ENCODE assay signal across 41 mouse cellular contexts in genomic region chr12:87856067-87856466, GRCm38 (mm10). TPM values are rescaled to one million over a fixed set of nuclear protein-coding genes. Genes with fewer than 3 reads are reported as not detected.
"Had no signal": no experiment of that assay in that cellular context is flagged by ENCODE, and none has a peak within 500 bp of the region (broad histone marks: within the 10 kb centered on the region; RNA-seq: fewer than 3 reads in every experiment).

No protein-coding gene starts in this region.

RNA-seq across cellular contexts. Expression of gene Gm2001, which starts 13.9 kb away (rescaled TPM):
- total RNA-seq: heart, postnatal 10 days; heart, postnatal 14 days; heart, postnatal 25 days; heart, postnatal 36 days; heart, postnatal 4 days; hematopoietic stem cell, adult 5-6 weeks; hindbrain, postnatal 0 days; layer of hippocampus, adult 18-20 months; layer of hippocampus, adult 2 months; layer of hippocampus, adult 8-10 months; layer of hippocampus, postnatal 10 days; layer of hippocampus, postnatal 14 days; layer of hippocampus, postnatal 25 days; layer of hippocampus, postnatal 36 days; left cerebral cortex, adult 18-20 months; left cerebral cortex, adult 2 months had no signal
- polyA plus RNA-seq: heart, embryonic 11.5 days; heart, embryonic 12.5 days; heart, embryonic 13.5 days; heart, embryonic 14.5 days; heart, embryonic 15.5 days; heart, embryonic 16.5 days; heart, postnatal 0 days; hindbrain, embryonic 10.5 days; hindbrain, embryonic 11.5 days; hindbrain, embryonic 12.5 days; hindbrain, embryonic 13.5 days; hindbrain, embryonic 14.5 days; hindbrain, embryonic 15.5 days; hindbrain, embryonic 16.5 days; hindbrain, postnatal 0 days; inflammation-experienced regulatory T-cells, adult 6 months; intestine, embryonic 14.5 days; intestine, embryonic 15.5 days; intestine, embryonic 16.5 days; intestine, postnatal 0 days; kidney, adult 2 months; kidney, embryonic 14.5 days; kidney, embryonic 15.5 days; kidney, embryonic 16.5 days; kidney, postnatal 0 days; large intestine, adult 2 months had no signal

RNA-seq across cellular contexts. Expression of gene Gm2016, which starts 17.8 kb away (rescaled TPM):
- total RNA-seq: heart, postnatal 10 days; heart, postnatal 14 days; heart, postnatal 25 days; heart, postnatal 36 days; heart, postnatal 4 days; hematopoietic stem cell, adult 5-6 weeks; hindbrain, postnatal 0 days; layer of hippocampus, adult 18-20 months; layer of hippocampus, adult 2 months; layer of hippocampus, adult 8-10 months; layer of hippocampus, postnatal 10 days; layer of hippocampus, postnatal 14 days; layer of hippocampus, postnatal 25 days; layer of hippocampus, postnatal 36 days; left cerebral cortex, adult 18-20 months; left cerebral cortex, adult 2 months had no signal
- polyA plus RNA-seq: heart, embryonic 11.5 days; heart, embryonic 12.5 days; heart, embryonic 13.5 days; heart, embryonic 14.5 days; heart, embryonic 15.5 days; heart, embryonic 16.5 days; heart, postnatal 0 days; hindbrain, embryonic 10.5 days; hindbrain, embryonic 11.5 days; hindbrain, embryonic 12.5 days; hindbrain, embryonic 13.5 days; hindbrain, embryonic 14.5 days; hindbrain, embryonic 15.5 days; hindbrain, embryonic 16.5 days; hindbrain, postnatal 0 days; inflammation-experienced regulatory T-cells, adult 6 months; intestine, embryonic 14.5 days; intestine, embryonic 15.5 days; intestine, embryonic 16.5 days; intestine, postnatal 0 days; kidney, adult 2 months; kidney, embryonic 14.5 days; kidney, embryonic 15.5 days; kidney, embryonic 16.5 days; kidney, postnatal 0 days; large intestine, adult 2 months had no signal

RNA-seq across cellular contexts. Expression of gene Gm2022, which starts 39.1 kb away (rescaled TPM):
- total RNA-seq: heart, postnatal 10 days; heart, postnatal 14 days; heart, postnatal 25 days; heart, postnatal 36 days; heart, postnatal 4 days; hematopoietic stem cell, adult 5-6 weeks; hindbrain, postnatal 0 days; layer of hippocampus, adult 18-20 months; layer of hippocampus, adult 2 months; layer of hippocampus, adult 8-10 months; layer of hippocampus, postnatal 10 days; layer of hippocampus, postnatal 14 days; layer of hippocampus, postnatal 25 days; layer of hippocampus, postnatal 36 days; left cerebral cortex, adult 18-20 months; left cerebral cortex, adult 2 months had no signal
- polyA plus RNA-seq: heart, embryonic 11.5 days; heart, embryonic 12.5 days; heart, embryonic 13.5 days; heart, embryonic 14.5 days; heart, embryonic 15.5 days; heart, embryonic 16.5 days; heart, postnatal 0 days; hindbrain, embryonic 10.5 days; hindbrain, embryonic 11.5 days; hindbrain, embryonic 12.5 days; hindbrain, embryonic 13.5 days; hindbrain, embryonic 14.5 days; hindbrain, embryonic 15.5 days; hindbrain, embryonic 16.5 days; hindbrain, postnatal 0 days; inflammation-experienced regulatory T-cells, adult 6 months; intestine, embryonic 14.5 days; intestine, embryonic 15.5 days; intestine, embryonic 16.5 days; intestine, postnatal 0 days; kidney, adult 2 months; kidney, embryonic 14.5 days; kidney, embryonic 15.5 days; kidney, embryonic 16.5 days; kidney, postnatal 0 days; large intestine, adult 2 months had no signal

RNA-seq across cellular contexts. Expression of gene BB287469, which starts 39.7 kb away (rescaled TPM):
- total RNA-seq: heart, postnatal 10 days; heart, postnatal 14 days; heart, postnatal 25 days; heart, postnatal 36 days; heart, postnatal 4 days; hematopoietic stem cell, adult 5-6 weeks; hindbrain, postnatal 0 days; layer of hippocampus, adult 18-20 months; layer of hippocampus, adult 2 months; layer of hippocampus, adult 8-10 months; layer of hippocampus, postnatal 10 days; layer of hippocampus, postnatal 14 days; layer of hippocampus, postnatal 25 days; layer of hippocampus, postnatal 36 days; left cerebral cortex, adult 18-20 months; left cerebral cortex, adult 2 months had no signal
- polyA plus RNA-seq: heart, embryonic 11.5 days; heart, embryonic 12.5 days; heart, embryonic 13.5 days; heart, embryonic 14.5 days; heart, embryonic 15.5 days; heart, embryonic 16.5 days; heart, postnatal 0 days; hindbrain, embryonic 10.5 days; hindbrain, embryonic 11.5 days; hindbrain, embryonic 12.5 days; hindbrain, embryonic 13.5 days; hindbrain, embryonic 15.5 days; hindbrain, embryonic 16.5 days; hindbrain, postnatal 0 days; inflammation-experienced regulatory T-cells, adult 6 months; intestine, embryonic 14.5 days; intestine, embryonic 15.5 days; intestine, embryonic 16.5 days; intestine, postnatal 0 days; kidney, adult 2 months; kidney, embryonic 14.5 days; kidney, embryonic 15.5 days; kidney, embryonic 16.5 days; kidney, postnatal 0 days; large intestine, adult 2 months had no signal
